Mouse (Mus musculus): Measurements from ENCODE around the gene Ftl1. TPM values are rescaled to one million over a fixed set of nuclear protein-coding genes. Genes with fewer than 3 reads are reported as not detected.

Ftl1 gene
- total RNA-seq, 1 experiment, result 398 TPM

DNA sequence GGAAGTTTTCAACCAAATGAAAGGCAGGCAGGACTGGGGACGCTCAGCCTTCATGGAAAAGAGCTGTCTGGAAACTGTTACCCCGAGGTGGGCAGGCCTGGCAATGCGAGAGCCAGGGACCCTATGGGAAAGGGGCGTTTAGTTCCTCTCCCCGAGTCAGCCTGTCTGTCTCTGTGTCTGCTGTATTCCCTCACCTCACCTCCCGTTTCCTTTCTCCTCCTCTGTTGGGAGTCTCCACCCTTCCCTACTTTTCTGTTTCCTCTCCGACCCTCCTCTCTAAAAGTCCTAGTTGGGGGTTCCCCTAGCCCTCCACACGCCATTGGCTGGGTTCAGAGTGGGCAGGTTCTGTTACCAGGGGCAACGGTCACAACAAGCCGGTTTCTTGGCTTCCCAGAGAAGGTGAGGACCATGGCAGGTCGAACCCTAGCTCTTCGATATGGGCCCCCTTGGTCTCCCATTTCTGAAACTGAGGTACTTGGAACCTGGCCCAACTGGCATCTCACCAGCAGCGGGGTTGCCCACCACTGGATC lies 41.7 kb downstream of the Ftl1 start:
- H3K9ac ChIP-seq (ENCODE audit: insufficient read depth, low read depth, low read length, poor library complexity, severe bottlenecking), result no peak overlapping the region
- TF ChIP-seq HCFC1 (IDR thresholded peaks at IDR 0.05; ENCODE audit: borderline replicate concordance, insufficient read depth, low read length) (no peak), MAFK (IDR thresholded peaks at IDR 0.05; ENCODE audit: insufficient read depth, low read depth, low read length) (no peak), ZC3H11A (IDR thresholded peaks at IDR 0.05; ENCODE audit: borderline replicate concordance, low read depth, low read length) (no peak), ZNF384 (IDR thresholded peaks at IDR 0.05; ENCODE audit: low read depth, low read length) (no peak), CHD2 (IDR thresholded peaks at IDR 0.05; ENCODE audit: low read depth, low read length) (no peak)
- no peak overlapping the region for H3K27ac ChIP-seq (ENCODE audit: insufficient read depth, low read depth, low read length, poor library complexity, severe bottlenecking)
- in situ Hi-C loops (cut with MboI; ENCODE audit: low sequenced_read_pairs in 2 of 2, unreplicated experiment in 2 of 2), result no loop called here
- no peaks in the 10 kb centered on the region for H3K9me3 ChIP-seq (ENCODE audit: control insufficient read depth, insufficient read depth, low read depth, low read length)
- peaks cover 24% of the 10 kb centered on the region for H3K36me3 ChIP-seq (ENCODE audit: control insufficient read depth, insufficient read depth, low read length, poor library complexity, severe bottlenecking)
- H3K4me3 ChIP-seq (ENCODE audit: insufficient read depth in 1 of 2, low read depth in 1 of 2, low read length in 2 of 2, poor library complexity in 1 of 2, severe bottlenecking in 1 of 2), result no peak overlapping the region
- DNase-seq (ENCODE audit: low read depth, low spot score), result no peak
- H3K4me1 ChIP-seq (ENCODE audit: control insufficient read depth in 2 of 2, insufficient read depth in 2 of 2, low read length in 2 of 2, poor library complexity in 1 of 2), result peaks cover 6 to 47% of the 10 kb centered on the region in 2 experiments; a peak in 2 of 4 replicates

DNA sequence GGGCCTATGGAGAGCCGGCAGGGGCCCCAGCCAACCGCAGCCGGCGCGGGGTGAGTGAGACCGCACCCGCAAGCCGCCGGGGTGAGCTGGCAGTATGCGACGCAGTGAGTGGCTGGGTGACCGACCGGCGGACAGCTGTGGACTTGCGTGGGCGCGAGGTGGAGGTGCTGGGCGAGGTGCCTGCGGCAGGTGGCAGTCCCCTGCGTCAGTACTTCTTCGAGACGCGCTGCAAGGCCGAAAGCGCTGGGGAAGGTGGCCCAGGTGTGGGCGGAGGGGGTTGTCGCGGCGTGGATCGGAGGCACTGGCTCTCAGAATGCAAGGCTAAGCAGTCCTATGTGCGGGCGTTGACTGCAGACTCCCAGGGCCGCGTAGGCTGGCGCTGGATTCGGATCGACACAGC lies 44.0 kb downstream of the Ftl1 start:
- DNase-seq (ENCODE audit: low read depth, low spot score), result no peak
- Histone ChIP-seq H3K27ac (ENCODE audit: insufficient read depth, low read depth, low read length, poor library complexity, severe bottlenecking) (no peak overlapping the region), H3K36me3 (ENCODE audit: control insufficient read depth, insufficient read depth, low read length, poor library complexity, severe bottlenecking) (0 out of 2 replicates have a peak, but pooled peaks cover 2% of the 10 kb centered on the region), H3K4me3 (ENCODE audit: insufficient read depth in 1 of 2, low read depth in 1 of 2, low read length in 2 of 2, poor library complexity in 1 of 2, severe bottlenecking in 1 of 2) (peak overlapping the region; percentile 44 to 66; a peak in 3 of 4 replicates), H3K9ac (ENCODE audit: insufficient read depth, low read depth, low read length, poor library complexity, severe bottlenecking) (peak overlapping the region; percentile 6; the same call in 1 of the 2 replicates), H3K4me1 (ENCODE audit: control insufficient read depth in 2 of 2, insufficient read depth in 2 of 2, low read length in 2 of 2, poor library complexity in 1 of 2) (peaks cover 6 to 34% of the 10 kb centered on the region in 2 experiments; a peak in 2 of 4 replicates), H3K9me3 (ENCODE audit: control insufficient read depth, insufficient read depth, low read depth, low read length) (no peaks in the 10 kb centered on the region)
- in situ Hi-C loops (cut with MboI; ENCODE audit: low sequenced_read_pairs in 2 of 2, unreplicated experiment in 2 of 2), result no loop called here
- TF ChIP-seq MAFK (IDR thresholded peaks at IDR 0.05; ENCODE audit: insufficient read depth, low read depth, low read length) (no peak), HCFC1 (IDR thresholded peaks at IDR 0.05; ENCODE audit: borderline replicate concordance, insufficient read depth, low read length) (no peak), ZNF384 (IDR thresholded peaks at IDR 0.05; ENCODE audit: low read depth, low read length) (no peak), CHD2 (IDR thresholded peaks at IDR 0.05; ENCODE audit: low read depth, low read length) (no peak), ZC3H11A (IDR thresholded peaks at IDR 0.05; ENCODE audit: borderline replicate concordance, low read depth, low read length) (no peak)

- Histone ChIP-seq H3K27ac (ENCODE audit: insufficient read depth, low read depth, low read length, poor library complexity, severe bottlenecking) (no peak overlapping the region), H3K36me3 (ENCODE audit: control insufficient read depth, insufficient read depth, low read length, poor library complexity, severe bottlenecking) (no peaks in the 10 kb centered on the region), H3K9ac (ENCODE audit: insufficient read depth, low read depth, low read length, poor library complexity, severe bottlenecking) (no peak overlapping the region), H3K9me3 (ENCODE audit: control insufficient read depth, insufficient read depth, low read depth, low read length) (no peaks in the 10 kb centered on the region), H3K4me1 (ENCODE audit: control insufficient read depth in 2 of 2, insufficient read depth in 2 of 2, low read length in 2 of 2, poor library complexity in 1 of 2) (peaks cover 6 to 29% of the 10 kb centered on the region in 2 experiments; a peak in 2 of 4 replicates), H3K4me3 (ENCODE audit: insufficient read depth in 1 of 2, low read depth in 1 of 2, low read length in 2 of 2, poor library complexity in 1 of 2, severe bottlenecking in 1 of 2) (0 out of 4 replicates have a peak overlapping the region, but pooled peaks of 1 of the 2 experiments have one; percentile 74)
- TF ChIP-seq ZC3H11A (IDR thresholded peaks at IDR 0.05; ENCODE audit: borderline replicate concordance, low read depth, low read length), result no peak
- TF ChIP-seq ZNF384 (IDR thresholded peaks at IDR 0.05; ENCODE audit: low read depth, low read length), result no peak
- TF ChIP-seq MAFK (IDR thresholded peaks at IDR 0.05; ENCODE audit: insufficient read depth, low read depth, low read length), result no peak
- TF ChIP-seq HCFC1 (IDR thresholded peaks at IDR 0.05; ENCODE audit: borderline replicate concordance, insufficient read depth, low read length), result no peak
- no peak for TF ChIP-seq CHD2 (IDR thresholded peaks at IDR 0.05; ENCODE audit: low read depth, low read length)
- in situ Hi-C loops (cut with MboI; ENCODE audit: low sequenced_read_pairs in 2 of 2, unreplicated experiment in 2 of 2), result no loop called here
- DNase-seq (ENCODE audit: low read depth, low spot score), result no peak
Measured at GRCm38 (mm10) chr7:45414740-45415224, 44.9 kb downstream of the Ftl1 start.

DNA sequence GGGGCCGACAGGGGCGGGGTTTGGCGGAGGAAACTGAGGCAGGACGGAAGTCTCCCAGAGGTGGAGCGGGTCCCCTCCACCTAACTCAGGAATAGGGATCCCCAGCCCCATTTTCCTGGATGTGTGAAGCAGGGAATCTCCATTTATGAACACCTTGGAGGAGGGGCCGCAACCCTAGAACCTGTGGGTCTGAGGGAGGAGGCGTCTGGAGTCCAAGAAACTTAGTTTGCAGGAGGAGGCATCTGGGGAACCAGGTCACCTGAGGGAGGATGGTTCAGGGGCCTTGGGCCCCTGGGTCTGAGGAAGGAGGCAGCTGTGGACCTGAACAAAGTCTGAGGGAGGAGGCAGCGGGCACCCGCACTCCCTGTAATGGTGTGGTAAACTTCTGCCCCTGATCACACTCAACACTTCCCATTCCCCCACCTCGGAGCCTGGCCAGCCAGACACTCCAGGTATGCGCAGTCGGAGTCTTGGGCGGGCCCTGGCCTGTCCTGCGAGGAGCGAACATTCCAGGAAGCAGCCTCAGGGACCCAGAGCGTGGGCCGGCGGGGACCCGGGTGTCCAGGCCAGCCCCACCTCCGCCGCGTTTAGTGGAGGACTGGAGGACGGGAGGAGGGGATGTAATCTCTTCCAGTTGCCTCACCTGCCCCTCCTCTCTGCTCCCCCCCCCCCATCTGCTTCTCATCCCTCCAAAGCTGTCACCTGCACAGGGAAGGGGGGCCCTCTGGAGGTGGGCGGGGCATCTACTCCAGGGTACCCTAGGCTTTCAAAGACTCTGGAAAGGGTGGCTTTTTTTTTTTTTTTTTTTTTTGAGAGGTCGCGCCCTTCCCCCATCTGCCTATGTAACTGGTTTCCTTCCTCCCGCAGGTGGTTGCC lies 45.6 kb downstream of the Ftl1 start:
- in situ Hi-C loops (cut with MboI; ENCODE audit: low sequenced_read_pairs in 2 of 2, unreplicated experiment in 2 of 2), result no loop called here
- Histone ChIP-seq H3K9me3 (ENCODE audit: control insufficient read depth, insufficient read depth, low read depth, low read length) (no peaks in the 10 kb centered on the region), H3K4me1 (ENCODE audit: control insufficient read depth in 2 of 2, insufficient read depth in 2 of 2, low read length in 2 of 2, poor library complexity in 1 of 2) (peaks cover 2 to 24% of the 10 kb centered on the region in 2 experiments; a peak in 2 of 4 replicates), H3K36me3 (ENCODE audit: control insufficient read depth, insufficient read depth, low read length, poor library complexity, severe bottlenecking) (no peaks in the 10 kb centered on the region), H3K9ac (ENCODE audit: insufficient read depth, low read depth, low read length, poor library complexity, severe bottlenecking) (peak overlapping the region; percentile 18; the same call in 1 of the 2 replicates), H3K4me3 (ENCODE audit: insufficient read depth in 1 of 2, low read depth in 1 of 2, low read length in 2 of 2, poor library complexity in 1 of 2, severe bottlenecking in 1 of 2) (peak overlapping the region; percentile 61 to 74), H3K27ac (ENCODE audit: insufficient read depth, low read depth, low read length, poor library complexity, severe bottlenecking) (no peak overlapping the region)
- no peak for TF ChIP-seq ZC3H11A (IDR thresholded peaks at IDR 0.05; ENCODE audit: borderline replicate concordance, low read depth, low read length)
- no peak for TF ChIP-seq MAFK (IDR thresholded peaks at IDR 0.05; ENCODE audit: insufficient read depth, low read depth, low read length)
- no peak for TF ChIP-seq CHD2 (IDR thresholded peaks at IDR 0.05; ENCODE audit: low read depth, low read length)
- TF ChIP-seq HCFC1 (IDR thresholded peaks at IDR 0.05; ENCODE audit: borderline replicate concordance, insufficient read depth, low read length), result no peak
- peak; percentile 85 for TF ChIP-seq ZNF384 (IDR thresholded peaks at IDR 0.05; ENCODE audit: low read depth, low read length)
- DNase-seq (ENCODE audit: low read depth, low spot score), result no peak
